In genomic region chr13:59397571-59397970, GRCm38 (mm10) we compare ENCODE assay signal across 8 mouse cellular contexts.
A peak's percentile ranks its signal among the peaks of the same experiment; 100 is the strongest.
DNase-seq lines count a peak whose midpoint lies in the region; ATAC-seq and TF ChIP-seq lines count a peak whose summit lies in the region.
"Had no signal": no experiment of that assay in that cellular context is flagged by ENCODE, and none has a peak within 500 bp of the region (broad histone marks: within the 10 kb centered on the region; RNA-seq: fewer than 3 reads in every experiment).

No protein-coding gene starts in this region.

- H3K27me3 ChIP-seq in midbrain, embryonic 10.5 days (ENCODE audit: low read depth, poor library complexity, severe bottlenecking), result no peaks in the 10 kb centered on the region
- no peaks in the 10 kb centered on the region for H3K27me3 ChIP-seq in midbrain, embryonic 16.5 days (ENCODE audit: control insufficient read depth, insufficient read depth, low read depth, low read length)
- no peaks in the 10 kb centered on the region for H3K27me3 ChIP-seq in liver, embryonic 14.5 days (ENCODE audit: control insufficient read depth, insufficient read depth, low read length)
- H3K27me3 ChIP-seq: liver, embryonic 15.5 days had no signal

- H3K36me3 ChIP-seq in midbrain, embryonic 10.5 days, result no peaks in the 10 kb centered on the region
- no peaks in the 10 kb centered on the region for H3K36me3 ChIP-seq in midbrain, embryonic 16.5 days (ENCODE audit: control insufficient read depth, insufficient read depth, low read length)
- no peaks in the 10 kb centered on the region for H3K36me3 ChIP-seq in liver, embryonic 14.5 days (replicated peaks; ENCODE audit: control insufficient read depth, insufficient read depth, low read depth)
- H3K36me3 ChIP-seq: liver, embryonic 15.5 days had no signal

- peaks cover 10% of the 10 kb centered on the region for H3K4me1 ChIP-seq in midbrain, embryonic 10.5 days
- H3K4me1 ChIP-seq in midbrain, embryonic 16.5 days (ENCODE audit: control insufficient read depth, insufficient read depth, low read length), result peaks cover 8% of the 10 kb centered on the region
- no peaks in the 10 kb centered on the region for H3K4me1 ChIP-seq in liver, embryonic 14.5 days (replicated peaks; ENCODE audit: control insufficient read depth in 2 of 2, insufficient read depth in 2 of 2, low read length in 1 of 2)
- H3K4me1 ChIP-seq: liver, embryonic 15.5 days had no signal

- DNase-seq in midbrain, embryonic 10.5 days (ENCODE audit: low spot score), result peak; percentile 54
- peak; percentile 42 for DNase-seq in NIH3T3 (ENCODE audit: low read depth)
- DNase-seq in brain, embryonic 14.5 days (ENCODE audit: low read depth), result peak; percentile 59
- peak; percentile 26 for DNase-seq in gastrocnemius, adult 18-20 months (ENCODE audit: low spot score)
- no peak for DNase-seq in liver, embryonic 14.5 days (ENCODE audit: low read depth in 3 of 3, low spot score in 3 of 3)
- no peak for DNase-seq in urinary bladder, postnatal 25 days (ENCODE audit: low spot score)

- no peak overlapping the region for H3K27ac ChIP-seq in midbrain, embryonic 10.5 days (replicated peaks)
- H3K27ac ChIP-seq in midbrain, embryonic 16.5 days (ENCODE audit: low read length), result no peak overlapping the region
- H3K27ac ChIP-seq in liver, embryonic 14.5 days, result no peak overlapping the region
- H3K27ac ChIP-seq: liver, embryonic 15.5 days had no signal

- no peak overlapping the region for H3K4me2 ChIP-seq in midbrain, embryonic 16.5 days (ENCODE audit: low read length)
- H3K4me2 ChIP-seq in liver, embryonic 14.5 days (ENCODE audit: low read depth), result no peak overlapping the region
- H3K4me2 ChIP-seq: liver, embryonic 15.5 days had no signal

- 33% methylated on average over 3 of the region's 3 CpGs for WGBS in midbrain, embryonic 10.5 days
- WGBS in midbrain, embryonic 16.5 days, result 26% methylated on average over 3 of the region's 3 CpGs
- 16% methylated on average over 3 of the region's 3 CpGs for WGBS in liver, embryonic 14.5 days (ENCODE audit: insufficient replicate concordance)

- TF ChIP-seq CTCF in brain, embryonic 14.5 days (IDR thresholded peaks at IDR 0.05; ENCODE audit: borderline replicate concordance, extremely low read depth, insufficient read depth, insufficient read length), result peak; percentile 79
- peak; percentile 65 for TF ChIP-seq CTCF in liver, embryonic 14.5 days (IDR thresholded peaks at IDR 0.05; ENCODE audit: low read depth)

- TF ChIP-seq EP300 in liver, embryonic 14.5 days (IDR thresholded peaks at IDR 0.05; ENCODE audit: low read depth), result no peak

- no peak for TF ChIP-seq POLR2A in brain, embryonic 14.5 days (IDR thresholded peaks at IDR 0.05; ENCODE audit: borderline replicate concordance, extremely low read depth, insufficient read depth, insufficient read length, poor library complexity, severe bottlenecking)

- no peak overlapping the region for H3K9ac ChIP-seq in midbrain, embryonic 16.5 days (ENCODE audit: low read depth, low read length)
- H3K9ac ChIP-seq in liver, embryonic 14.5 days (replicated peaks), result no peak overlapping the region
- H3K9ac ChIP-seq: liver, embryonic 15.5 days had no signal

- no peak overlapping the region for H3K4me3 ChIP-seq in midbrain, embryonic 10.5 days
- no peak overlapping the region for H3K4me3 ChIP-seq in midbrain, embryonic 16.5 days (ENCODE audit: low read depth, low read length)
- H3K4me3 ChIP-seq in liver, embryonic 14.5 days (ENCODE audit: insufficient read depth in 1 of 2, low read depth in 2 of 2, low read length in 2 of 2), result no peak overlapping the region
- H3K4me3 ChIP-seq: liver, embryonic 15.5 days had no signal

- no peak for ATAC-seq in midbrain, embryonic 16.5 days
- ATAC-seq in liver, embryonic 14.5 days (ENCODE audit: insufficient read depth), result no peak

- no peaks in the 10 kb centered on the region for H3K9me3 ChIP-seq in midbrain, embryonic 10.5 days (replicated peaks)
- H3K9me3 ChIP-seq in midbrain, embryonic 16.5 days (replicated peaks; ENCODE audit: control insufficient read depth, low read length, poor library complexity, severe bottlenecking), result no peaks in the 10 kb centered on the region
- no peaks in the 10 kb centered on the region for H3K9me3 ChIP-seq in liver, embryonic 14.5 days (ENCODE audit: control insufficient read depth, low read length)
- H3K9me3 ChIP-seq: liver, embryonic 15.5 days had no signal

Comparison
In these comparisons a context has a peak if more than half of its experiments do, and no peak if none do; other contexts are left out.
1. DNase-seq: peak in midbrain, embryonic 10.5 days (single experiment), NIH3T3 (single experiment), brain, embryonic 14.5 days (single experiment) and gastrocnemius, adult 18-20 months (single experiment); none in liver, embryonic 14.5 days (0 of 3) and urinary bladder, postnatal 25 days (single experiment).